Comparison of ENCODE assay signal across 9 mouse cellular contexts in the genomic region with DNA sequence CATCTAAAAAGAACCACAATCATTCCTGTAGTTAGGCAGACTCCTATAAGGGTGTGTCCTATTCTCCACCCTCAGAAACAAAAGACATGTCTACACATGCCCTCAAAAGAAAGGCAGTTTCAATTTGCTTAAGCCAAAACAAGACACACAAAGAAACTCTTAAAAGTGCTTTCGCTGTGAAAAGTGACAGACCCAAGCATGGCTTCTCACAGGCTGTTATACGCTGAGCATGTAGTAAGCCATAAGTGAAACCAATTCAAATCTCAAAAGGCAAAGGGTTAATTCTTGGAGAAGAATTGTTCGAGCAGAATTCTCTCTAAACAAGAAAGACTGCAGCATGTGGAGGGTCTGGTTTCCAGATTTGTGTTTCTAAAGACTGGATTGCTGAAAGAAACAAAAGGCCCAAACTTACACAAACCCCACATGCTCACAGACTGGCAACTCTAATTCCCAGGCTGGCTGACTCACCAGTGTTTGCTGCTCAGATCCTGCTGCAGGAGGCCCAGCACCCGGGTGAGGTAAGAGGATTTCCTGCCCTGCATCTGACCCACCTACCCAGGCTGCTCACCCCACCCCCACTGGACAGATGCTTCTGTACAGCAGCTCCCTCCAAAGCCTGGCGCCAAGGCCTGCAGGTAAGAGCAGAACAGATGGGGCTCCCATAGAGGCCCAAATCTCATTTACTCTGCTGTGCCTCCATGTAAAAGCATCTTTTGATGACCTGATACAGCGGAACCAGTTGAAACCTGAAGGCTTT. TPM values are rescaled to one million over a fixed set of nuclear protein-coding genes. Genes with fewer than 3 reads are reported as not detected.
DNase-seq lines count a peak whose midpoint lies in the region; ATAC-seq lines count a peak whose summit lies in the region.
"Had no signal": no experiment of that assay in that cellular context is flagged by ENCODE, and none has a peak within 500 bp of the region (broad histone marks: within the 10 kb centered on the region; RNA-seq: fewer than 3 reads in every experiment).

No protein-coding gene starts in this region.

- peaks cover 22% of the 10 kb centered on the region for H3K36me3 ChIP-seq in embryonic facial prominence, embryonic 13.5 days
- peaks cover 2% of the 10 kb centered on the region for H3K36me3 ChIP-seq in heart, embryonic 11.5 days (ENCODE audit: control insufficient read depth, insufficient read depth, low read length)
- peaks cover 12% of the 10 kb centered on the region; the same call in 1 of the 2 replicates for H3K36me3 ChIP-seq in kidney, embryonic 16.5 days (ENCODE audit: insufficient read depth, low read length)
- no peaks in the 10 kb centered on the region; the same call in none of the 2 replicates for H3K36me3 ChIP-seq in liver, embryonic 16.5 days (ENCODE audit: control insufficient read depth, insufficient read depth)
- no peaks in the 10 kb centered on the region for H3K36me3 ChIP-seq in neural tube, embryonic 14.5 days (ENCODE audit: control insufficient read depth, insufficient read depth, low read length)

- H3K4me1 ChIP-seq in embryonic facial prominence, embryonic 13.5 days: peaks cover 21% of the 10 kb centered on the region
- H3K4me1 ChIP-seq in heart, embryonic 11.5 days (ENCODE audit: control insufficient read depth, insufficient read depth, low read length): peaks cover 26% of the 10 kb centered on the region
- 0 out of 2 replicates have a peak, but pooled peaks cover 2% of the 10 kb centered on the region for H3K4me1 ChIP-seq in kidney, embryonic 16.5 days (ENCODE audit: insufficient read depth, low read length)
- H3K4me1 ChIP-seq in liver, embryonic 16.5 days (ENCODE audit: control insufficient read depth, low read depth, low read length): peaks cover 13% of the 10 kb centered on the region
- peaks cover 9% of the 10 kb centered on the region for H3K4me1 ChIP-seq in neural tube, embryonic 14.5 days (ENCODE audit: control insufficient read depth, insufficient read depth, low read length)

- peak overlapping the region; percentile 91 for H3K27ac ChIP-seq in embryonic facial prominence, embryonic 13.5 days
- peak overlapping the region; percentile 65 for H3K27ac ChIP-seq in heart, embryonic 11.5 days (ENCODE audit: low read depth, low read length)
- peak overlapping the region; percentile 81 for H3K27ac ChIP-seq in kidney, embryonic 16.5 days (ENCODE audit: low read length)
- H3K27ac ChIP-seq in liver, embryonic 16.5 days (ENCODE audit: low read length): no peak overlapping the region
- H3K27ac ChIP-seq in neural tube, embryonic 14.5 days (ENCODE audit: low read depth, low read length): peak overlapping the region; percentile 52; the same call in 1 of the 2 replicates

- no peaks in the 10 kb centered on the region for H3K9me3 ChIP-seq in embryonic facial prominence, embryonic 13.5 days
- no peaks in the 10 kb centered on the region for H3K9me3 ChIP-seq in heart, embryonic 11.5 days (replicated peaks; ENCODE audit: control insufficient read depth, low read length)
- H3K9me3 ChIP-seq in kidney, embryonic 16.5 days (ENCODE audit: low read length): no peaks in the 10 kb centered on the region
- no peaks in the 10 kb centered on the region for H3K9me3 ChIP-seq in liver, embryonic 16.5 days (replicated peaks; ENCODE audit: control insufficient read depth, low read length)
- H3K9me3 ChIP-seq in neural tube, embryonic 14.5 days (ENCODE audit: control insufficient read depth, low read length): no peaks in the 10 kb centered on the region

- DNase-seq in CD4-positive, CD25-positive, alpha-beta regulatory T cell, adult 2 months (ENCODE audit: low read depth, low spot score): peak; percentile 79
- peak; percentile 64 for DNase-seq in adrenal gland, postnatal 10 days
- DNase-seq in urinary bladder, adult 18-20 months (ENCODE audit: low spot score in 2 of 2): peak; percentile 58 to 69

- H3K4me3 ChIP-seq in embryonic facial prominence, embryonic 13.5 days: no peak overlapping the region
- no peak overlapping the region for H3K4me3 ChIP-seq in heart, embryonic 11.5 days (ENCODE audit: low read depth, low read length)
- no peak overlapping the region for H3K4me3 ChIP-seq in kidney, embryonic 16.5 days (ENCODE audit: low read length)
- no peak overlapping the region for H3K4me3 ChIP-seq in liver, embryonic 16.5 days (ENCODE audit: low read depth, low read length)
- no peak overlapping the region for H3K4me3 ChIP-seq in neural tube, embryonic 14.5 days (ENCODE audit: low read depth, low read length)
- H3K4me3 ChIP-seq: erythroblast, embryonic 14.5 days had no signal

- peak; percentile 80; the same call in 1 of the 2 replicates for ATAC-seq in embryonic facial prominence, embryonic 13.5 days (ENCODE audit: insufficient number of reproducible peaks, insufficient read depth, low FRiP score, low TSS enrichment, low read depth)
- ATAC-seq in heart, embryonic 11.5 days (replicated peaks; ENCODE audit: insufficient number of reproducible peaks, low FRiP score, low TSS enrichment): peak; percentile 66
- peak; percentile 86; the same call in 1 of the 2 replicates for ATAC-seq in kidney, embryonic 16.5 days (ENCODE audit: low FRiP score, low TSS enrichment)
- ATAC-seq in liver, embryonic 16.5 days (ENCODE audit: low read depth): peak; percentile 45
- peak; percentile 55 for ATAC-seq in neural tube, embryonic 14.5 days (ENCODE audit: low read depth)

- H3K27me3 ChIP-seq in embryonic facial prominence, embryonic 13.5 days: no peaks in the 10 kb centered on the region
- H3K27me3 ChIP-seq in heart, embryonic 11.5 days (ENCODE audit: control insufficient read depth, insufficient read depth, low read length): no peaks in the 10 kb centered on the region
- H3K27me3 ChIP-seq in kidney, embryonic 16.5 days (ENCODE audit: insufficient read depth, low read length): no peaks in the 10 kb centered on the region
- no peaks in the 10 kb centered on the region for H3K27me3 ChIP-seq in liver, embryonic 16.5 days (ENCODE audit: control insufficient read depth, insufficient read depth, low read depth, low read length)
- H3K27me3 ChIP-seq in neural tube, embryonic 14.5 days (ENCODE audit: control insufficient read depth, insufficient read depth, low read length): no peaks in the 10 kb centered on the region

- H3K4me2 ChIP-seq in embryonic facial prominence, embryonic 13.5 days: peak overlapping the region; percentile 31
- peak overlapping the region; percentile 7; the same call in 1 of the 2 replicates for H3K4me2 ChIP-seq in heart, embryonic 11.5 days
- peak overlapping the region; percentile 10; the same call in 1 of the 2 replicates for H3K4me2 ChIP-seq in kidney, embryonic 16.5 days (replicated peaks; ENCODE audit: low read depth, low read length)
- no peak overlapping the region for H3K4me2 ChIP-seq in liver, embryonic 16.5 days (ENCODE audit: low read depth, low read length)
- no peak overlapping the region for H3K4me2 ChIP-seq in neural tube, embryonic 14.5 days (ENCODE audit: low read depth, low read length)

- WGBS in embryonic facial prominence, embryonic 13.5 days: 20% methylated on average over 6 of the region's 6 CpGs
- WGBS in heart, embryonic 11.5 days (ENCODE audit: insufficient replicate concordance): 40% methylated on average over 6 of the region's 6 CpGs
- WGBS in kidney, embryonic 16.5 days: 45% methylated on average over 6 of the region's 6 CpGs
- WGBS in liver, embryonic 16.5 days (ENCODE audit: insufficient replicate concordance): 40% methylated on average over 6 of the region's 6 CpGs
- WGBS in neural tube, embryonic 14.5 days: 15% methylated on average over 6 of the region's 6 CpGs

- peak overlapping the region; percentile 46; the same call in 1 of the 2 replicates for H3K9ac ChIP-seq in embryonic facial prominence, embryonic 13.5 days
- no peak overlapping the region for H3K9ac ChIP-seq in heart, embryonic 11.5 days (ENCODE audit: low read depth, low read length)
- H3K9ac ChIP-seq in kidney, embryonic 16.5 days (replicated peaks; ENCODE audit: low read length): peak overlapping the region; percentile 15; the same call in 1 of the 2 replicates
- H3K9ac ChIP-seq in liver, embryonic 16.5 days (ENCODE audit: low read depth, low read length): no peak overlapping the region
- peak overlapping the region; percentile 21; the same call in 1 of the 2 replicates for H3K9ac ChIP-seq in neural tube, embryonic 14.5 days (replicated peaks; ENCODE audit: low read depth, low read length)

RNA-seq across cellular contexts. Expression of a gene that starts 34.1 kb away (rescaled TPM):
- total RNA-seq in adrenal gland, postnatal 10 days (2021): 1 to 10 TPM; 7.2 to 7.5 TPM
- polyA plus RNA-seq in embryonic facial prominence, embryonic 13.5 days (2015; fragmentation: Nextera tagmentation; extraction: Ambion mirVana): 10.6 and 12.4 TPM in 2 replicates
- polyA plus RNA-seq in heart, embryonic 11.5 days (2014; fragmentation: Nextera tagmentation; extraction: Ambion mirVana): 9.4 and 11.2 TPM in 2 replicates
- 6.5 and 7.4 TPM in 2 replicates for polyA plus RNA-seq in kidney, embryonic 16.5 days (2015; fragmentation: Nextera tagmentation; extraction: Ambion mirVana)
- polyA plus RNA-seq in liver, embryonic 16.5 days (2015; fragmentation: Nextera tagmentation; extraction: Ambion mirVana): 2.7 and 2.8 TPM in 2 replicates
- 20.2 and 23.2 TPM in 2 replicates for polyA plus RNA-seq in neural tube, embryonic 14.5 days (2014; fragmentation: Nextera tagmentation; extraction: Ambion mirVana)

RNA-seq across cellular contexts. Expression of a gene that starts 34.6 kb away (rescaled TPM):
- total RNA-seq in adrenal gland, postnatal 10 days (2021): 10 to 100 TPM; 26.7 to 48.0 TPM
- polyA plus RNA-seq in embryonic facial prominence, embryonic 13.5 days (2015; fragmentation: Nextera tagmentation; extraction: Ambion mirVana): 10.6 and 13.2 TPM in 2 replicates
- polyA plus RNA-seq in heart, embryonic 11.5 days (2014; fragmentation: Nextera tagmentation; extraction: Ambion mirVana): 3.4 and 6.2 TPM in 2 replicates
- polyA plus RNA-seq in kidney, embryonic 16.5 days (2015; fragmentation: Nextera tagmentation; extraction: Ambion mirVana): 10.9 and 11.3 TPM in 2 replicates
- 1.9 TPM in 2 replicates for polyA plus RNA-seq in liver, embryonic 16.5 days (2015; fragmentation: Nextera tagmentation; extraction: Ambion mirVana)
- polyA plus RNA-seq in neural tube, embryonic 14.5 days (2014; fragmentation: Nextera tagmentation; extraction: Ambion mirVana): 10.0 and 15.3 TPM in 2 replicates

Comparison
In these comparisons a context has a peak if more than half of its experiments do, and no peak if none do; other contexts are left out.
1. H3K4me2 ChIP-seq: peak in embryonic facial prominence, embryonic 13.5 days (single experiment), heart, embryonic 11.5 days (single experiment) and kidney, embryonic 16.5 days (single experiment); none in liver, embryonic 16.5 days (single experiment) and neural tube, embryonic 14.5 days (single experiment).
2. H3K9ac ChIP-seq: peak in embryonic facial prominence, embryonic 13.5 days (single experiment), kidney, embryonic 16.5 days (single experiment) and neural tube, embryonic 14.5 days (single experiment); none in heart, embryonic 11.5 days (single experiment) and liver, embryonic 16.5 days (single experiment).
3. Peak in every context shown above with its lines, with median percentiles within 50 percentile points of each other: DNase-seq and ATAC-seq.